Mouse (Mus musculus): ENCODE data around the gene Sema4d.

DNA sequence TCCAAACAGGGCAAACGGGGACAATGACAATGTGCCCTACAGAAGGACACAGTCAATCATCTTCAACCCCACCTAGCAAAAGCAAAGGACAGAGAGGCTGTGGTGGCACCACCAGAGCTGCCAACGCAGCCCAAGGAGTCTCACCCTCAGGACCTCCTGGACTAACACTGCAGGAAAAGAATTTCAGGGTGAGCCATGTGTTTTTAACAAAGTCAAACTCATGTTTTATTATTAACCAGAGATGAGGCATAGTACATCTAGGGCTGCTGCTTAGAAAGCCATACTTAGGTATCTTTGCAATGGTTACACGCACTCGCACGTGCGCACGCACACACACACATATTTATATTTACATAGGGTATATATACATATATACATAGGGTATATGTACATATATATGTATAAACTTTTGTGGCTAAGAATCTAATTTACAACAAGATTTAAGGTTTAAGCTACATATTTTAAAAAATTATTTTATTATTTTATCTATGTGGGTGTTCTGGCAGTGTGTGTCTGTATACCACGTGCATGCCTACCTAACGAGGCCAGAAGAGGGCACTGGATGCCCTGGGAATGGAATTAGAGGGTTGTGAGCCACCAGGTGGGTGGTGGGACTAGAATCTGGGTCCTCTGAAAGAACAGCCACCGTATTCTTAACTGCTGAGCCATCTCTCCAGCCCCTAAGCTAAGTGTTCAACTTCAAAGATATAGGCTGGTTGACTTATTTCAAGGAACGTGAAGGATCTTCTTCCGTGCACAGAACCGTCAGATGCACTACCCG, 22.7 kb downstream of the Sema4d start:
- TF ChIP-seq ZC3H11A (IDR thresholded peaks at IDR 0.05; ENCODE audit: borderline replicate concordance, low read depth, low read length), result no peak
- TF ChIP-seq CHD2 (IDR thresholded peaks at IDR 0.05; ENCODE audit: low read depth, low read length), result no peak
- no peak for TF ChIP-seq ZNF384 (IDR thresholded peaks at IDR 0.05; ENCODE audit: low read depth, low read length)
- no peak for TF ChIP-seq HCFC1 (IDR thresholded peaks at IDR 0.05; ENCODE audit: borderline replicate concordance, insufficient read depth, low read length)
- no peak for TF ChIP-seq MAFK (IDR thresholded peaks at IDR 0.05; ENCODE audit: insufficient read depth, low read depth, low read length)
